In the genomic region with DNA sequence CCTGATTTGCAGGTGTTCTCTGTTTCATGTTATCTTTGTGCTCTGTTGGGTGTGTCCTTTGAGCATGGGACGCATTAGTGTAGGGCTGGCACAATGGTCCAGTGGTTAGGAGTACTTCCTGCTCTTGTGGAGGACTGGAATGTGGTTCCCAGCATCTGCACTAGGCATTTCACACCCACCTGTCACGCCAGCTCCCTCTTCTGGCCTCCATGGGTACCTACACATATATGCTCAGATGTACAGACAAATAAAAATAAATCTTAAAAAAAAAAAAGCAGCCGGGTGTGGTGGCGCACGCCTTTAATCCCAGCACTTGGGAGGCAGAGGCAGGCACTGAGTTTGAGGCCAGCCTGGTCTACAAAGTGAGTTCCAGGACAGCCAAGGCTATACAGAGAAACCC, we compare ENCODE assay signal across 30 mouse cellular contexts. TPM values are rescaled to one million over a fixed set of nuclear protein-coding genes. Genes with fewer than 3 reads are reported as not detected.
DNase-seq lines count a peak whose midpoint lies in the region; ATAC-seq and TF ChIP-seq lines count a peak whose summit lies in the region.
"Had no signal": no experiment of that assay in that cellular context is flagged by ENCODE, and none has a peak within 500 bp of the region (broad histone marks: within the 10 kb centered on the region; RNA-seq: fewer than 3 reads in every experiment).

No protein-coding gene starts in this region.

- no peak overlapping the region for H3K27ac ChIP-seq in cerebellum, adult 2 months (ENCODE audit: insufficient read depth, low read length)
- H3K27ac ChIP-seq in kidney, adult 2 months (ENCODE audit: insufficient read depth, low read depth, low read length), result no peak overlapping the region
- H3K27ac ChIP-seq in kidney, embryonic 14.5 days (ENCODE audit: low read depth, low read length), result no peak overlapping the region
- no peak overlapping the region for H3K27ac ChIP-seq in midbrain, postnatal 0 days (ENCODE audit: low read depth, low read length)
- no peak overlapping the region for H3K27ac ChIP-seq in midbrain, embryonic 11.5 days (ENCODE audit: low read depth, low read length)
- H3K27ac ChIP-seq in stomach, postnatal 0 days (replicated peaks), result no peak overlapping the region
- H3K27ac ChIP-seq: forebrain, embryonic 12.5 days; heart, embryonic 10.5 days; heart, embryonic 15.5 days; hindbrain, embryonic 13.5 days; left cerebral cortex, adult 2 months; liver, embryonic 14.5 days; midbrain, embryonic 10.5 days; neural tube, embryonic 12.5 days had no signal

- H3K4me3 ChIP-seq in cerebellum, adult 2 months (replicated peaks; ENCODE audit: insufficient read depth, low read depth, low read length), result no peak overlapping the region
- no peak overlapping the region for H3K4me3 ChIP-seq in kidney, adult 2 months (ENCODE audit: insufficient read depth, low read depth, low read length)
- H3K4me3 ChIP-seq in kidney, embryonic 14.5 days (ENCODE audit: low read length), result no peak overlapping the region
- H3K4me3 ChIP-seq in midbrain, postnatal 0 days (ENCODE audit: low read depth, low read length), result no peak overlapping the region
- H3K4me3 ChIP-seq in midbrain, embryonic 11.5 days (ENCODE audit: low read depth, low read length), result no peak overlapping the region
- no peak overlapping the region for H3K4me3 ChIP-seq in stomach, postnatal 0 days (ENCODE audit: low read depth, low read length)
- H3K4me3 ChIP-seq: erythroblast, embryonic 14.5 days; forebrain, embryonic 12.5 days; heart, embryonic 10.5 days; heart, embryonic 15.5 days; hindbrain, embryonic 13.5 days; left cerebral cortex, adult 2 months; midbrain, embryonic 10.5 days; myocyte; neural tube, embryonic 12.5 days had no signal

- H3K4me2 ChIP-seq in kidney, embryonic 14.5 days (replicated peaks; ENCODE audit: low read depth, low read length), result no peak overlapping the region
- H3K4me2 ChIP-seq in midbrain, postnatal 0 days (ENCODE audit: low read depth, low read length, poor library complexity, severe bottlenecking), result no peak overlapping the region
- H3K4me2 ChIP-seq in midbrain, embryonic 11.5 days, result no peak overlapping the region
- no peak overlapping the region for H3K4me2 ChIP-seq in stomach, postnatal 0 days (replicated peaks; ENCODE audit: low read depth)
- H3K4me2 ChIP-seq: forebrain, embryonic 12.5 days; heart, embryonic 15.5 days; hindbrain, embryonic 13.5 days; lung, embryonic 14.5 days; neural tube, embryonic 12.5 days had no signal

- 0 out of 2 replicates have a peak, but pooled peaks have one; percentile 6 for TF ChIP-seq CTCF in cerebellum, adult 2 months (IDR thresholded peaks at IDR 0.05; ENCODE audit: borderline replicate concordance, insufficient read depth, low read depth, low read length)
- TF ChIP-seq CTCF in kidney, adult 2 months (conservative IDR thresholded peaks at IDR 0.05; ENCODE audit: insufficient read depth, insufficient read length, low read depth, low read length), result 0 out of 2 replicates have a peak, but pooled peaks have one; percentile 18
- 0 out of 2 replicates have a peak, but pooled peaks have one; percentile 4 for TF ChIP-seq CTCF in midbrain, postnatal 0 days (IDR thresholded peaks at IDR 0.05)
- peak; percentile 20; the same call in 1 of the 2 replicates for TF ChIP-seq CTCF in stomach, postnatal 0 days (IDR thresholded peaks at IDR 0.05; ENCODE audit: low read depth)

- no peak overlapping the region for H3K9ac ChIP-seq in kidney, embryonic 14.5 days (ENCODE audit: low read depth, low read length)
- no peak overlapping the region for H3K9ac ChIP-seq in midbrain, postnatal 0 days (replicated peaks; ENCODE audit: low read length, poor library complexity, severe bottlenecking)
- H3K9ac ChIP-seq in midbrain, embryonic 11.5 days (ENCODE audit: low read length), result no peak overlapping the region
- no peak overlapping the region for H3K9ac ChIP-seq in stomach, postnatal 0 days (ENCODE audit: low read length)
- H3K9ac ChIP-seq: forebrain, embryonic 12.5 days; heart, embryonic 15.5 days; hindbrain, embryonic 13.5 days; liver, embryonic 14.5 days; lung, embryonic 14.5 days; neural tube, embryonic 12.5 days had no signal

- no peak for DNase-seq in cerebellum, adult 2 months
- DNase-seq in cerebellum, adult 9-10 months, result no peak
- DNase-seq in kidney, adult 2 months, result no peak
- DNase-seq in midbrain, postnatal 0 days (ENCODE audit: low spot score), result no peak
- no peak for DNase-seq in midbrain, embryonic 11.5 days (ENCODE audit: low spot score, missing footprints)
- DNase-seq in stomach, postnatal 0 days (ENCODE audit: low spot score), result no peak
- DNase-seq in right cerebral cortex, adult 2 months (ENCODE audit: low spot score in 2 of 2), result no peak
- DNase-seq: adrenal gland, postnatal 14 days; cerebellum, adult 11-12 months; gastrocnemius, postnatal 10 days; kidney, adult 8-10 months; kidney, postnatal 14 days; left cerebral cortex, postnatal 4 days; lung, embryonic 14.5 days; right cerebral cortex, adult 18-20 months; right cerebral cortex, postnatal 4 days had no signal

- H3K9me3 ChIP-seq in kidney, embryonic 14.5 days (ENCODE audit: control insufficient read depth, low read length), result peaks cover 5% of the 10 kb centered on the region; the same call in 1 of the 2 replicates
- no peaks in the 10 kb centered on the region for H3K9me3 ChIP-seq in midbrain, postnatal 0 days (ENCODE audit: low read length)
- peaks cover 3% of the 10 kb centered on the region; the same call in 1 of the 2 replicates for H3K9me3 ChIP-seq in midbrain, embryonic 11.5 days (ENCODE audit: control insufficient read depth, low read length)
- no peaks in the 10 kb centered on the region for H3K9me3 ChIP-seq in stomach, postnatal 0 days (ENCODE audit: control insufficient read depth, low read length)
- H3K9me3 ChIP-seq: heart, embryonic 15.5 days had no signal

- 74% methylated on average over 5 of the region's 5 CpGs for WGBS in cerebellum, adult 2 months
- 73% methylated on average over 5 of the region's 5 CpGs for WGBS in kidney, adult 2 months
- WGBS in kidney, embryonic 14.5 days, result 73% methylated on average over 5 of the region's 5 CpGs
- 74% methylated on average over 5 of the region's 5 CpGs for WGBS in midbrain, postnatal 0 days
- WGBS in midbrain, embryonic 11.5 days, result 83% methylated on average over 5 of the region's 5 CpGs
- 70% methylated on average over 5 of the region's 5 CpGs for WGBS in stomach, postnatal 0 days

- H3K27me3 ChIP-seq in cerebellum, adult 2 months (ENCODE audit: control insufficient read depth, insufficient read depth, low read length), result no peaks in the 10 kb centered on the region
- H3K27me3 ChIP-seq in kidney, adult 2 months (replicated peaks; ENCODE audit: control insufficient read depth, insufficient read depth, low read length), result no peaks in the 10 kb centered on the region
- no peaks in the 10 kb centered on the region for H3K27me3 ChIP-seq in kidney, embryonic 14.5 days (ENCODE audit: control insufficient read depth, insufficient read depth, low read length)
- H3K27me3 ChIP-seq in midbrain, postnatal 0 days (ENCODE audit: insufficient read depth, low read length), result no peaks in the 10 kb centered on the region
- H3K27me3 ChIP-seq in midbrain, embryonic 11.5 days (ENCODE audit: control insufficient read depth, insufficient read depth, low read length), result no peaks in the 10 kb centered on the region
- no peaks in the 10 kb centered on the region for H3K27me3 ChIP-seq in stomach, postnatal 0 days (ENCODE audit: control insufficient read depth, insufficient read depth, low read length)
- H3K27me3 ChIP-seq: forebrain, embryonic 12.5 days; heart, embryonic 15.5 days; hindbrain, embryonic 13.5 days; neural tube, embryonic 12.5 days had no signal

- no peaks in the 10 kb centered on the region for H3K4me1 ChIP-seq in cerebellum, adult 2 months (ENCODE audit: control insufficient read depth, insufficient read depth, low read length)
- no peaks in the 10 kb centered on the region for H3K4me1 ChIP-seq in kidney, adult 2 months (ENCODE audit: control insufficient read depth, insufficient read depth, low read length)
- H3K4me1 ChIP-seq in kidney, embryonic 14.5 days (ENCODE audit: control insufficient read depth, insufficient read depth, low read length), result no peaks in the 10 kb centered on the region
- no peaks in the 10 kb centered on the region for H3K4me1 ChIP-seq in midbrain, postnatal 0 days (ENCODE audit: insufficient read depth, low read length)
- H3K4me1 ChIP-seq in midbrain, embryonic 11.5 days (ENCODE audit: control insufficient read depth, insufficient read depth, low read length), result no peaks in the 10 kb centered on the region
- H3K4me1 ChIP-seq in stomach, postnatal 0 days (replicated peaks; ENCODE audit: control insufficient read depth, insufficient read depth), result no peaks in the 10 kb centered on the region
- H3K4me1 ChIP-seq: forebrain, embryonic 12.5 days; heart, embryonic 10.5 days; heart, embryonic 15.5 days; hindbrain, embryonic 13.5 days; midbrain, embryonic 10.5 days; neural tube, embryonic 12.5 days had no signal

- H3K36me3 ChIP-seq in kidney, adult 2 months (ENCODE audit: control insufficient read depth, insufficient read depth, low read length), result no peaks in the 10 kb centered on the region
- H3K36me3 ChIP-seq in kidney, embryonic 14.5 days (ENCODE audit: control insufficient read depth, insufficient read depth, low read length), result no peaks in the 10 kb centered on the region
- H3K36me3 ChIP-seq in midbrain, postnatal 0 days (ENCODE audit: insufficient read depth, low read length), result no peaks in the 10 kb centered on the region
- no peaks in the 10 kb centered on the region for H3K36me3 ChIP-seq in midbrain, embryonic 11.5 days (ENCODE audit: control insufficient read depth, insufficient read depth, low read length)
- no peaks in the 10 kb centered on the region for H3K36me3 ChIP-seq in stomach, postnatal 0 days (ENCODE audit: control insufficient read depth, insufficient read depth, low read length)
- H3K36me3 ChIP-seq: forebrain, embryonic 12.5 days; hindbrain, embryonic 13.5 days; midbrain, embryonic 10.5 days; neural tube, embryonic 12.5 days had no signal

- TF ChIP-seq EP300 in stomach, postnatal 0 days (optimal IDR thresholded peaks at IDR 0.05), result no peak

- no peak for ATAC-seq in kidney, embryonic 14.5 days (ENCODE audit: low FRiP score, low TSS enrichment)
- no peak for ATAC-seq in midbrain, postnatal 0 days (ENCODE audit: low FRiP score)
- no peak for ATAC-seq in midbrain, embryonic 11.5 days (ENCODE audit: low FRiP score)
- no peak for ATAC-seq in stomach, postnatal 0 days (ENCODE audit: low FRiP score, low TSS enrichment)
- ATAC-seq: midbrain, embryonic 16.5 days had no signal

- no peak for TF ChIP-seq POLR2A in cerebellum, adult 2 months (IDR thresholded peaks at IDR 0.05; ENCODE audit: borderline replicate concordance, insufficient read depth, low read length)
- TF ChIP-seq POLR2A in kidney, adult 2 months (IDR thresholded peaks at IDR 0.05; ENCODE audit: low read depth, low read length), result no peak

RNA-seq across cellular contexts. Expression of gene Panx2, which starts 15.2 kb away (rescaled TPM):
- polyA plus RNA-seq in cerebellum, adult 2 months (2012; rRNA removed), result 134 and 155 TPM in 2 replicates
- 0.08 and 0.19 TPM in 2 replicates for polyA plus RNA-seq in kidney, adult 2 months (2012; rRNA removed)
- 0.06 and 0.77 TPM in 2 replicates for polyA plus RNA-seq in kidney, embryonic 14.5 days (2014; fragmentation: Nextera tagmentation; extraction: Ambion mirVana)
- 14.4 and 16.4 TPM in 2 replicates for total RNA-seq in midbrain, postnatal 0 days (2014; rRNA removed)
- polyA plus RNA-seq in midbrain, postnatal 0 days (2015; fragmentation: Nextera tagmentation; extraction: Ambion mirVana), result 9.3 and 13.3 TPM in 2 replicates
- polyA plus RNA-seq in midbrain, embryonic 11.5 days (2014; fragmentation: Nextera tagmentation; extraction: Ambion mirVana), result 0.87 and 0.89 TPM in 2 replicates
- polyA plus RNA-seq in stomach, postnatal 0 days (2015; fragmentation: Nextera tagmentation; extraction: Ambion mirVana), result 0.16 and 0.79 TPM in 2 replicates
- total RNA-seq: megakaryocyte progenitor cell, adult 5-6 weeks had no signal
- polyA plus RNA-seq: erythroblast, embryonic 14.5 days; myocyte; spleen, adult 2 months had no signal

RNA-seq across cellular contexts. Expression of gene Trabd, which starts 30.5 kb away (rescaled TPM):
- 52.5 and 56.4 TPM in 2 replicates for polyA plus RNA-seq in cerebellum, adult 2 months (2012; rRNA removed)
- 47.2 and 51.0 TPM in 2 replicates for polyA plus RNA-seq in kidney, adult 2 months (2012; rRNA removed)
- 37.9 and 49.3 TPM in 2 replicates for polyA plus RNA-seq in kidney, embryonic 14.5 days (2014; fragmentation: Nextera tagmentation; extraction: Ambion mirVana)
- 32.9 and 48.6 TPM in 2 replicates for total RNA-seq in midbrain, postnatal 0 days (2014; rRNA removed)
- polyA plus RNA-seq in midbrain, postnatal 0 days (2015; fragmentation: Nextera tagmentation; extraction: Ambion mirVana), result 21.6 and 23.6 TPM in 2 replicates
- 40.2 and 43.2 TPM in 2 replicates for polyA plus RNA-seq in midbrain, embryonic 11.5 days (2014; fragmentation: Nextera tagmentation; extraction: Ambion mirVana)
- polyA plus RNA-seq in stomach, postnatal 0 days (2015; fragmentation: Nextera tagmentation; extraction: Ambion mirVana), result 55.9 and 57.8 TPM in 2 replicates

RNA-seq across cellular contexts. Expression of gene Selenoo, which starts 44.5 kb away (rescaled TPM):
- polyA plus RNA-seq in cerebellum, adult 2 months (2012; rRNA removed), result 58.1 and 65.6 TPM in 2 replicates
- 55.9 and 68.7 TPM in 2 replicates for polyA plus RNA-seq in kidney, adult 2 months (2012; rRNA removed)
- 18.8 and 21.4 TPM in 2 replicates for polyA plus RNA-seq in kidney, embryonic 14.5 days (2014; fragmentation: Nextera tagmentation; extraction: Ambion mirVana)
- 42.3 and 50.0 TPM in 2 replicates for total RNA-seq in midbrain, postnatal 0 days (2014; rRNA removed)
- polyA plus RNA-seq in midbrain, postnatal 0 days (2015; fragmentation: Nextera tagmentation; extraction: Ambion mirVana), result 19.0 and 19.4 TPM in 2 replicates
- 20.2 and 22.3 TPM in 2 replicates for polyA plus RNA-seq in midbrain, embryonic 11.5 days (2014; fragmentation: Nextera tagmentation; extraction: Ambion mirVana)
- polyA plus RNA-seq in stomach, postnatal 0 days (2015; fragmentation: Nextera tagmentation; extraction: Ambion mirVana), result 14.3 and 16.3 TPM in 2 replicates
